Mouse (Mus musculus) retina, postnatal 7 days (tissue): ENCODE results near the gene Hspb9.

ENCODE experiments used
- DNase-seq: peaks from one replicate; pipeline ENCODE4 v3.0.0-alpha.2; 2012; ENCODE audit warnings: low read depth, low spot score

Hspb9 gene

GRCm38 (mm10) chr11:100713735-100714533 lies at the start of gene Hspb9:
Gene Hspb9 (plus strand): TSS chr11:100713850.
- DNase-seq = no peak

GRCm38 (mm10) chr11:100671049-100671448 lies 42.6 kb upstream of the Hspb9 start:
- DNase-seq = no peak

DNA sequence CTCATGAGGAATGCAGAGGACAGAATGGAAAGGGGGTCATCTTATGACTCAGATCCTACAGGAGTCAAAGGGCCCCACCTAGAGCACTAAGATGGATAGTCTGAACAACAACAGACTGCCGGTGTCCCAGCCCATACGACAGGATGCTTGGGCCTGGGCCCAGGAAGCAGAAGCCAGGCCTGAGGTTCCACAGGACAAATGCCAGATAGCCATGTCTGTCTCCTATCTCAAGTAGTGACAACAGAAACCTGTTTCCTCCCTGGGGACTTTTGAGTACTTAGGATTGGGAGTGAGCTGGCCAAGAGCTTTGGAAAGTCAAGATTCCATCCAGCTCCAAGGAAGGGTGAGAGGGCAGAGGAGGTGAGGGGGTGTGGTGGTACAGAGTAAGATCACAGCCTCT lies 41.7 kb upstream of the Hspb9 start:
- no peak for DNase-seq

GRCm38 (mm10) chr11:100673169-100673568 lies 40.5 kb upstream of the Hspb9 start:
- DNase-seq = no peak

- no peak for DNase-seq
These were observed 35.8 kb upstream of the Hspb9 start for GRCm38 (mm10) chr11:100677810-100678209.

DNA sequence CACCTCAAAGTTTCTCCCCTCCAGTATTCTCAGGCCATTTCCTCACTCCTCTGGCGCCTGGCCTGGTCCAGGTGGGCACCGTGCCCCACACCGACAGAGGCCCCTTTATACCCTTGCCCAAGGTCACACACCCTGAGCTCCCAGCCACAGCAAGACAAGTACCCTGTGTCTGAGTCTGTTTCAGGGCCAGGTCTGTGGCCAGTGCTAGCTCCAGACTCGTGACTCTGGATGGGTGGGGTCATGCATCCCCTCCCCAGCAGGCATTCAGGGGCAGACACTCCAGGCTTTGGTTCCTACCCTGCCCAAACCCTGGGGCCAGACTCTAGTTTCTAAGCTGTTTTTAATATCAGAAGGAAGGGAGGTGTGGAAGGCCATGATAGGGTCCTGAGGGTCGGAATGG lies 31.8 kb upstream of the Hspb9 start:
- no peak for DNase-seq

DNA sequence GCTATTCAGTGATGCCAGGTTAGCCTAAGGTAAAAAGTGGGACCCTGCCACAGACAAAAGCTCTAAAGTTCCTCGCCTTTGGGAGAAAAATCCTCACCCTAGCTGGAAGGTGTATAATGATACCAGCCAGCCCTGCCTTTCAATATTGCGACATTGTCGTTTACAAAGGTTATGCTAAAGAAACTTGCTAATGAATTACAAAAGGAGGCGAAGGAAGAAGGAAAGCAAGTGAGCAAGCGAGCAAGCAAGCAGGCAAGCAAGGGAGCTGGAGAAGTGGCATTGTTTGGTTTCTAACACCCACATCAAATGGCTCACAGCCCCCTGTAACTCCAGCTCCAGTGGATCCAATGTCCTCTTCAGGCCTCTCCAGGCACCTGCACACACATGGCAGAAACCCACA lies 31.1 kb upstream of the Hspb9 start:
- no peak for DNase-seq

GRCm38 (mm10) chr11:100684084-100684483 lies 29.6 kb upstream of the Hspb9 start:
- no peak for DNase-seq

DNA sequence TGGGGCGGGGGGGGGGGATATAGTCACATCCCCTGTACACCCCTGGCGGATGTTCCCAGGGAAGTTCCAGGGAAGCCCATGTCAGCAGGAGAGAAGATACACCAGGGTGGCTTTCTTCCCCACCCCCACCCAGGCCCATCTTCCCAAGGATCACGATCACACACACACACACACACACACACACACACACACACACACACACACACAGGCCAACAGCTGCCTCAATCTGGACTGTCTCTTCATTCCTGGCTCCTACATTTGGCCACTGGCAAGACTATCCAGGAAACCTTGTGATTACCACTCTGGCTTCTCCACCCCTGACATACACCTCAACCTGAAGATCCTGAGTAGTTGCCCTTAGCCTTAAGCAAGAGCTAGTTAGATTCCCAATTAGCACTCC lies 28.3 kb upstream of the Hspb9 start:
- no peak for DNase-seq

DNA sequence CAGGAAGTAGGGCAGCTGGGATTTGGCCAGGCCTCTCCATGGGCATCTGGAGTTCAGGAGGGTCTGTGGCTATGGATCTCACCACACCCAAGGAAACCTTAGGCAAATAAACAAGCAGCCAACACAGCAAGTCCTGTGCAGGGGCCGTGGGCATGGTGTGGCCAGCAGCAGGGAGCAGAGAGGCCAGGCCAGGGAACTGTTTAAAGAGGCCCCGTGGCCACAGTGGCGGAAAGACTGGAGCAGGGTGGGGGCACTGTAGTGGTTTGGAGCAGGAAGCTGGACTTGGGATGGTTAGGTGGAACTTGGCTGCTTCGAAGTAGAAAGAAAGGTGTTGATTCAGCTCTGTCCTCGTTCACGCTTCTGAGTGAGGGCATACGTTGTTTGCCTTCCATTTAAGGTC lies 26.4 kb upstream of the Hspb9 start:
- no peak for DNase-seq

DNA sequence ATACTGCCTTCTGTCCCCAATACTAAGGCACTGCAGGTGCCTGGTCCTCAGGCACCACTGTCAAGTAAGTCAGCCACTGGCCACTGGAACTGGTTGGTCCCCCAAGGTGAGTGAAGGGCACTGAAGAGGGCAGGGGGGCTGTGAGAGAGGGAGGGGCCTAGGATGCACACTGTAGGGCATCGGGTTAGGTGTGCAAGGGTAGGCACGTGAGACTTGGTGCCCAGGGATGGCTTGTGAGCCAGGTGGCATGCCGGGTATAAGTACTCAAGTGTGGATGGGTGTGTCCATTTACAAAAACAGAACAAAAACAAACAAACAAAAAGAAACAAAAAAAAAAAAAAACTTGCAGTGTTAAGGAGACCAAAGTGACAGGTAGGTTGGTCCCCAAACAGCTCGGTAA lies 25.2 kb upstream of the Hspb9 start:
- no peak for DNase-seq

DNA sequence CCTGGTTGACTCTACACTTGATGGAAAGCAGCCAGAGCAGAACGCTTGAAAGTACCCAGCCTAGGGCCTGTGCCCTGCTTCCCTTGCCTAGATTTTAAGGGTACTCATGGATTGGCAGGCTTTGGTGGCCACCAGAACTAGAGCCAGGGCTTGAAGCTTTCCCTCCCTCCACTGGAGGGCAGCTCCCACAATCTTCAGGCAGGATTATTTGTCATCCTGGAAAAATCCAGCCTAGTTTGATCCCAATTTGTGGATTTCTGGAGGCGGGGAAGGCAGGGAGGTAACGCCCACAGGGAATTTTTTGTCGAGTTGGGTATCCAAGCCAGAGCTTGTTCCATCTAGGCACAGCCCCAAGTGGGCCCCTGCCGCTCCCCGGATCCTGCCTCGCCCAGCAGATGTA lies 23.3 kb upstream of the Hspb9 start:
- no peak for DNase-seq

DNA sequence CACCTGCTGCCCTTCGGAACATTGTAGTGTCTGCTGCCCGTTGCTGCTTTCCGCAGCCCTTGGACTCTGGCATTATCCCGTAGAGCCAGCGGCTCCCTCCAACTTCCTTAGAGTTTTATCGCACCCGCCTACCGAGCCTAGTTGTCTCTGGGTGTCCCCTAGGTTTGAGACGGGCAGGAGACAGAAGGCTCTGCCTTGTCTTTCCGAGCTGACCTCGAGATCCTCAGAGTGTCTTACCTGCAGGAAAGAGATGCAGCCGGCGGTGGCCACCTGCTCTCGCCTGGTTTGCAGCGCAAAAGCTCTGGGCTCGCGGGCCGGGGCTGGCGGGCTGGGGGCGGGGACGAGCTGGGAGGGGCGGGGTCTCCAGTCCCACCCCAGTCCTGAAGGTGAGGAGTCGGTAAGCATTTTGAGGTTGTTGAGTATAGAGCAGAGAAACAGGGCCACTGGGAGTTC lies 21.5 kb upstream of the Hspb9 start, which contains the start of gene Zfp385c:
TSS of gene Zfp385c (minus strand) at position 292 of the 453 bp plus-strand sequence.
- DNase-seq = no peak

DNA sequence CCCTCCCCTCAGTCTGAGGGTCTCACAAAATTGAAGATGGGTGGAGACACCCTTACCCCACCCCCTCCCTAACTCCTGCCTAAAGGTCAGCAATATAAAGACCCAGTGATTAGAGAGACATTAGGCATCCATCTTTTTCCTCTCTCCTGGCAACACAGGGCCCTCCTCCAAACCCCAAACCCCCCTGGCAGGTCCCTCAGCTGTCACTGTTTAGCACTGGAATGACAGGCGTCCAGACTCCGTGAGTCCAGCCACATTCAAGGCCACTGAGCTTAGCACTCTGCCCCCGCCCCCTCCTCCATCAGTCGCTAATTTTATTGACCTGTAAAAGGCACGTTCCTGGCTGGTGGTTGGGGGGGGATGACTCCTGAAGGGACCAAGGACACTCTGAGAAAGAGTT lies 20.5 kb upstream of the Hspb9 start:
- no peak for DNase-seq

DNA sequence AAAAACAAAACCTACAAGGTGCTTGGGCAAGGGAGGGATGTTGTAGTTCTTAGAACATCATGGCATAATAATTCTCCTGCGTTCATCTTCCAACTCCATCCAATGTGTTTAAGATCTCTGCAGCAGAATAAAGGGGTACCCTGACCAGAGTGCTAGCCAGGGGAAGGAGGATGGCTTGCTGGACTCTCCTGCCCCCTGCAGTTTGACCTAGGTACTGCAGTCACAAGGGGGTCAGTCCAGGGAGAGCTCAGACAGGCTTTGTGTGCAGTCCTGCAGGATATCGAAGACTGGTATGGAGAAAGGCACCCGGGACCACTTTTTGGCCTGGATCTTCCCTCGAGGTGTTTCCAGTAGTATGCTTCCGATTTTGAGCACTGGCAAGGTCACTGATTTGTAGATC lies 18.7 kb upstream of the Hspb9 start:
- peak; percentile 78 for DNase-seq

DNA sequence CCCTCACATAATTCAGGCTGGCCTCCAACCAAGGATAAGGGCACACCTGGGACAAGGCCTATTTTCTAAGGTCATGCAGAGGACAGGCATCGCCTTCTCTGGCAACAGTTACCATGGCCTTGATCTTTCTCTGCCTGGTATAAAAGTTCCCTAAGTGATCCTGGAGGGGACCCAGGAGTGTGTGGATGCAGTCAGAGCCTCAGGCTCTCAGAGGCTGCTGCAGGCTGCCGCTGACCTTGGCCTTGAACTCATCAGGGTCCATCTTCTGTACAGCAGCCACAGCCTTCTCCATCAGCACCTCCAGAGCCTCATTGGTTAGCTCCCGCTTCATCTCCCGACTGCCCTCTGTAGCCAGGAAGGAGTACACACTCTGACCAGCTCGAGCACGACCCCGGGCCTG lies 15.7 kb upstream of the Hspb9 start:
- no peak for DNase-seq

GRCm38 (mm10) chr11:100700710-100701109 lies 12.9 kb upstream of the Hspb9 start:
- no peak for DNase-seq

DNA sequence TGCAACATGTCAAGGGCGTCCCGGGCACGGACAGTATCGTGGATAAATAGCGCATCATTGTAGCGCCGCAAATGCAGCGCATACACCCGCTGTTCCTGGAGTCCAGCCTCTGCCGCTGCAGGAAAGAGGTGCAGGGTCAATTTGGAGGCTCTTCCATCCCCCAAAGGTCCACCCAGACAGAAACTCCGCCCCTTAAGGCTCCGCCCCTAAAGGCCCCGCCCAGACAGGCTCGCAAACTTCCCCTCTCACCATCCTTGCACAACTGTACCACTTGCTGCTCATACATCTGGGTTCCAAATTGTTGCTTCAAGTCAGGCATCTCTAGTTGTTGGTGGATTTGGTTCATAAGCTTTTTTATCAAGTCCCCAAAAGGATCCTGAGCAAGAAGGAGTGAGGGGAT lies 12.3 kb upstream of the Hspb9 start:
- DNase-seq = no peak

DNA sequence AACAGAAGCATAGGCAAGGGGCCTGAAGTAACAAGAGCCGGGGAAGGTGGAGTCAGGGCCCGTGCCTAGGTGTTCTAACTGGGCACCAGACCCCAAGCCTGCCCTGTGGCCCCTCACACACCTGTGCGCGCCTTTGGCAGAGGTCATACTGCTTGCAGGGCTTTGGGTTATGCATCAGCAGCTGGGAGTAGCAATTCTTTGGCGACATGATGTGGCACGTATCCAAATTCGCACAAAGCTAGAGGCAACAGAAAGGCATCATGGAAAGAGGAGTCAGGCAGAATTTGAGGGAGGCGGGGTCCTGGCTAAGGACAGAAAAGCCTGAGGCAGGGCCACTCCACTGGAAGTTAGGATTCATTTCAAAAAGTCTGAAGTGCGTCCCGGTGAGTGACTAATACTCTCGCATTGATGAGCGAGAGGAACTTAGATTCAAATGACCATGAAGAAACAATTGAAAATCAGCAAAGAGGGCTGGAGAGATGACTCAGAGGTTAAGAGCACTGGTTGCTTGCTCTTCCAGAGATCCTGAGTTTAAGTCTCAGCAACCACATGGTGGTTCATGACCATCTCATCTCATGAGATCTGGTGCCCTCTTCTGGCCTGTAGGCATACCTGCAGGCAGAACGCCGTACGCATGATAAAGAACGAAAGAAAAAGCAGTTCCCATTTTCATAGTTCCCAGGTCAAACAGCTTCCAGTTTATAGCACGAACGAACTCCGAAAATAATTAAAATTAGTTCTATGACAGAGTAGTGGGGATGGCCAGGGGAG lies 11.4 kb upstream of the Hspb9 start:
- DNase-seq = peak; percentile 67

DNA sequence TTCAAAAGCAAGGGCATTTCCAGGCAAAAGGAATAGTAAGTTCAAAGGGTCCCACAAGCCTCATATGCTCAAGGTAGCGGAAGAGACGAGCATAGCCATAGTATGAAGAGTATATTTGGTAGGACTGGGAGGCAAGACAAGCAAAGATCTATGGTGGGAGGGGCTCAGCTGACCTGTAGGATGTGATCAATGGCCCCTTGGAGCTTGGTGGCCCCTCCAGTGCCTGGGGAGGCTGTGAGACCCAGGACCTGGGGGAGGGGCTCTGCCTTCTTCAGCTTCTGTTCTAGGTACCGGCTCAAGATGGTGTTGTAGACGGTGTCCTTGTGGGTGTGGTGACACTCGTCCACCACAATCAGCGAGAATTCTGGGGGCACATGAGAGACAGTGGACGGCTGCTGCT lies 10.7 kb upstream of the Hspb9 start:
- DNase-seq = no peak

- DNase-seq = no peak
These were observed 10.3 kb upstream of the Hspb9 start for GRCm38 (mm10) chr11:100703366-100703765.

DNA sequence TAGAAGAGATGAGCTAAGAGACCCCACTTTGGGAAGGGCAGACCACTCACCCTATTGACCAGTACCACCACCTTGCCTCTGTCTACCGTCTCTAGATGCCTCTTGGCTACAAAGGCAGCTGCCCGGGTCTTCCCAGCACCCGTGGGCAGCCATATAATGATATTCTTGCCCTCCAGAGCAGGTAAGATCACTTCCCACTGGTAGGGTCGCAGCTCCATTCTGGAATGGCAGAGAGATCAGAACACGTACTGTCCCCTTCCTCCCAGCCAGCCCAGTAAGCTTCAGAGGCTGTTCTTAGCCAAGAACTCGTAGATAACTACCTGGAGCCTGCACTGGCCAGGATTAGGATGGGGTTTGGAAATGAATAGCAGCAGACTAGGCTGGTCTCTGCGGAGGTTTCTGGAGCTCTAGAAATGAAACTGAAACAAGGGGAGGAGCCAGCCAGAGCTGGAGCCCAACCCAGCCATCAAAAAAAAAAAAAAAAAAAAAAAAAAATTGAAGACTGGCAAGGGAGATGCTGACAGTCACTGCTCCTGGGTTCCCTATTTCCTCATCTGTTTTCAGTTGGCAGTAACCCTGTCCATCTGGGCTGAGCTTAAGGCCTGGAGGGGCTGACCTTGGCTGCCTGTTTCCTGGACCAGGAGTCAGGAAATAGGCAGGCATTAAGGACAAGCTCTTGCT lies 9.7 kb upstream of the Hspb9 start, which contains the start of gene Dhx58:
TSS of gene Dhx58 (minus strand) at position 421 of the 681 bp plus-strand sequence.
- no peak for DNase-seq
